Mouse (Mus musculus) embryo, embryonic 10.5 days (tissue): ENCODE results near the gene Mfap1b.
"Not testable (repeated sequence)": the region's sequence is repeated elsewhere in the genome, so short reads cannot be mapped to it uniquely, and the experiment has no call there.

ENCODE experiments used
- DNase-seq: peaks from one replicate; pipeline ENCODE4 v3.0.0-alpha.2; 2015; ENCODE audit warnings: low spot score

Gene Mfap1b

GRCm38 (mm10) chr2:121472783-121473182 lies 1.1 kb downstream of the Mfap1b start:
- DNase-seq = not testable (repeated sequence)

GRCm38 (mm10) chr2:121468982-121469381 lies 4.9 kb downstream of the Mfap1b start:
- not testable (repeated sequence) for DNase-seq

- no peak for DNase-seq
These were observed 13.8 kb downstream of the Mfap1b start for GRCm38 (mm10) chr2:121460071-121460470.

GRCm38 (mm10) chr2:121456692-121457642 lies 16.9 kb downstream of the Mfap1b start, which contains the start of gene Serinc4:
Gene Serinc4, minus strand, starts transcription at chr2:121456781.
- peak; percentile 93 for DNase-seq

GRCm38 (mm10) chr2:121455534-121455933 lies 18.3 kb downstream of the Mfap1b start:
- DNase-seq = no peak

- no peak for DNase-seq
These were observed 19.9 kb downstream of the Mfap1b start for GRCm38 (mm10) chr2:121453917-121454316.

GRCm38 (mm10) chr2:121452990-121453389 lies 20.9 kb downstream of the Mfap1b start, which contains the start of gene Hypk:
Gene Hypk, plus strand, starts transcription at chr2:121453290.
- no peak for DNase-seq

- DNase-seq = no peak
These were observed 21.5 kb downstream of the Mfap1b start for GRCm38 (mm10) chr2:121452361-121452760.

- DNase-seq = peak; percentile 40
These were observed 23.8 kb downstream of the Mfap1b start for GRCm38 (mm10) chr2:121450093-121450492.

GRCm38 (mm10) chr2:121449545-121450011 lies 24.3 kb downstream of the Mfap1b start:
- DNase-seq = no peak

GRCm38 (mm10) chr2:121448739-121449535 lies 24.9 kb downstream of the Mfap1b start, which contains the start of gene Serf2:
Gene Serf2, plus strand, starts transcription at chr2:121449195.
- peak; percentile 99 for DNase-seq

GRCm38 (mm10) chr2:121448136-121448535 lies 25.7 kb downstream of the Mfap1b start:
- DNase-seq = peak; percentile 72

GRCm38 (mm10) chr2:121447006-121447405 lies 26.9 kb downstream of the Mfap1b start:
- no peak for DNase-seq

- DNase-seq = no peak
These were observed 27.4 kb downstream of the Mfap1b start for GRCm38 (mm10) chr2:121446506-121446905.

GRCm38 (mm10) chr2:121445117-121445516 lies 28.8 kb downstream of the Mfap1b start:
- DNase-seq = no peak

- no peak for DNase-seq
These were observed 29.7 kb downstream of the Mfap1b start, which contains the start of gene Ell3 for GRCm38 (mm10) chr2:121444178-121444577. Gene Ell3, minus strand, starts transcription at chr2:121444278.

GRCm38 (mm10) chr2:121443068-121443349 lies 30.9 kb downstream of the Mfap1b start:
- DNase-seq = no peak

GRCm38 (mm10) chr2:121442259-121443067 lies 31.4 kb downstream of the Mfap1b start:
- peak; percentile 70 for DNase-seq

- no peak for DNase-seq
These were observed 32.1 kb downstream of the Mfap1b start for GRCm38 (mm10) chr2:121441800-121442199.

GRCm38 (mm10) chr2:121440834-121441605 lies 32.8 kb downstream of the Mfap1b start:
- DNase-seq = no peak

GRCm38 (mm10) chr2:121439746-121440145 lies 34.1 kb downstream of the Mfap1b start:
- DNase-seq = no peak
